Mouse (Mus musculus) common myeloid progenitor, adult 5-6 weeks (primary cell): ENCODE data around the gene Tmem26. TPM values are rescaled to one million over a fixed set of nuclear protein-coding genes. Genes with fewer than 3 reads are reported as not detected.

Source experiments
- total RNA-seq: library from RNA; stranded (forward); fragments of 200-1000, 187-1606 nt; gene quantifications from 2 replicates; pipeline ENCODE4 v1.2.3, GENCODE M21; 2017

The Tmem26 gene
- total RNA-seq, 1 experiment from 2014 or later: 0.23 TPM

Other genes with a start within 250 kb of the Tmem26 start
- 4.8 and 5.5 TPM in 2 replicates for gene Cabcoco1, start 181.8 kb upstream of the Tmem26 start, total RNA-seq